Mouse (Mus musculus) embryonic facial prominence, embryonic 11.5 days (tissue): ENCODE results near the gene Pla2g2d. TPM values are rescaled to one million over a fixed set of nuclear protein-coding genes. Genes with fewer than 3 reads are reported as not detected.

Experiments
- ATAC-seq: fragments of 200-750 bp; cut with Nextera tagmentation; replicated peaks from 2 replicates; pipeline ENCODE4 v1.8.0; 2017; ENCODE audit warnings: low read depth; ENCODE audit not compliant: insufficient number of reproducible peaks, low FRiP score, low TSS enrichment
- DNase-seq: peaks from one replicate; pipeline ENCODE4 v3.0.0-alpha.2; 2015; ENCODE audit warnings: low spot score
- H3K27ac ChIP-seq: fragments of 300-500 bp; sonication (generic); replicated peaks from 2 replicates; pipeline ENCODE4 v1.5.1; 2014; ENCODE audit warnings: mild to moderate bottlenecking, low read depth, low read length, control low read depth
- H3K27me3 ChIP-seq: fragments of 300-500 bp; sonication (generic); 2 replicates; pipeline ENCODE4 v1.6.1; 2014; ENCODE audit warnings: mild to moderate bottlenecking, low read length, moderate library complexity, mixed read lengths; ENCODE audit not compliant: control insufficient read depth, insufficient read depth
- H3K36me3 ChIP-seq: fragments of 300-500 bp; sonication (generic); replicated peaks from 2 replicates; pipeline ENCODE4 v1.6.1; 2014; ENCODE audit warnings: low read depth, mild to moderate bottlenecking, low read length, moderate library complexity, mixed read lengths; ENCODE audit not compliant: control insufficient read depth, insufficient read depth
- H3K4me1 ChIP-seq: fragments of 300-500 bp; sonication (generic); 2 replicates; pipeline ENCODE4 v1.6.1; 2014; ENCODE audit warnings: low read length, mixed read lengths; ENCODE audit not compliant: control insufficient read depth, insufficient read depth
- H3K4me2 ChIP-seq: fragments of 300-500 bp; sonication (generic); 2 replicates; pipeline ENCODE4 v1.6.1; 2014; ENCODE audit warnings: low read depth, mild to moderate bottlenecking, control low read depth, low read length, moderate library complexity
- H3K4me3 ChIP-seq: fragments of 300-500 bp; sonication (generic); 2 replicates; pipeline ENCODE4 v1.5.1; 2014; ENCODE audit warnings: low read depth, low read length, control low read depth
- H3K9ac ChIP-seq: fragments of 300-500 bp; sonication (generic); replicated peaks from 2 replicates; pipeline ENCODE4 v1.6.1; 2014; ENCODE audit warnings: mild to moderate bottlenecking, control low read depth, low read length
- H3K9me3 ChIP-seq: fragments of 300-500 bp; sonication (generic); replicated peaks from 2 replicates; pipeline ENCODE4 v1.6.1; 2016; ENCODE audit warnings: mild to moderate bottlenecking, low read length, inconsistent platforms, mixed read lengths; ENCODE audit not compliant: control insufficient read depth
- WGBS: fragments of 180-500 bp; shearing (Covaris S2); extraction: QIAGEN DNeasy Blood & Tissue Kit; methylation state at CpG from one replicate; pipeline ENCODE4 v1.1.7; 2014; 5-methylcytosine and 5-hydroxymethylcytosine counted together
- polyA plus RNA-seq: library from polyadenylated mRNA; unstranded; fragments of >200 nt; fragmentation: Nextera tagmentation; extraction: Ambion mirVana; gene quantifications from 2 replicates; pipeline ENCODE4 v1.2.1, GENCODE M21; 2014

Gene Pla2g2d
- polyA plus RNA-seq, 1 experiment from 2014 or later, result 0.43 TPM

DNA sequence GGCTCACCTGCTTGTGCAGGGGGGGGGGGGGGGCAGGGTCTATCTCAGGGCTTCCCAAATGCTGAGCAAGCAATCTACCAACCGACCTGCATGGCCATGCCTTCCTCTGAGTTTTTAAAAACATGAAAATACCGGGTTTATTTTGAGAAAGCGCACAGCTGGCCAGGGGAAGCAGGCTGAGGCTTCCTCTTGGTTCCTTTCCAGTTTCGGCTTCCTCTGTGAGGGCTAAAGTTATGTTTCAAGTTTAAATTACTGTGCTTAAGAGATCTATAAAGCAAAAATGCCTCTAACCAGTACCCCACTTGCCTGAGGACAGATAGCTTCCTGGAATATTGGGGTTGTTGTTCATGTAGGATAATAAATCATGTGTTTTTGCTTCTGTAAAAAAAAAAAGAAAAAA, 10.6 kb downstream of the Pla2g2d start:
- Histone ChIP-seq H3K4me2 (no peak overlapping the region), H3K4me3 (no peak overlapping the region), H3K4me1 (no peaks in the 10 kb centered on the region), H3K9ac (no peak overlapping the region), H3K9me3 (no peaks in the 10 kb centered on the region), H3K27ac (no peak overlapping the region), H3K27me3 (no peaks in the 10 kb centered on the region), H3K36me3 (no peaks in the 10 kb centered on the region)
- DNase-seq (no peak), ATAC-seq (no peak)
- 75% methylated on average over 4 of the region's 4 CpGs for WGBS

DNA sequence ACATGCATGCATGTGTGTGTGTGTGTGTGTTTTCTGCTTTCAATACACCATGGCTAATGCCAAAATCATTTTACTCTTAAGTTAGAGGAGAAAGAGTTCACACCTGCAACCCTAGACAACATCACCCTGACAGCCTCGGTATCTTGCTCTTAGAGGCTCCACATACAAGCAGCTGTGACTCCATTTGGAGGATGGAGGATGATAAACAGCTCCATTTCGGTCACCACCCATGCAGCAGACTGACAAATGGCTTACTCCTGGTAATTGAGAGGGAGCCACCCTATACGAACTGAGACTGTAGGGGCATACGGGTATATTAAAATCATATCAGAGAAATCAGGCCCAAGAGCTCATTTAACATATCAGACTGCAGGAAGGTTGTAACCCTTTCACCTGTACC, 12.8 kb downstream of the Pla2g2d start:
- no peaks in the 10 kb centered on the region for H3K36me3 ChIP-seq
- no peaks in the 10 kb centered on the region for H3K27me3 ChIP-seq
- no peak overlapping the region for H3K4me3 ChIP-seq
- WGBS, result 80% methylated on average over 4 of the region's 4 CpGs
- no peak for ATAC-seq
- H3K27ac ChIP-seq, result no peak overlapping the region
- H3K4me1 ChIP-seq, result no peaks in the 10 kb centered on the region
- H3K4me2 ChIP-seq, result no peak overlapping the region
- H3K9ac ChIP-seq, result no peak overlapping the region
- no peak for DNase-seq
- H3K9me3 ChIP-seq, result no peaks in the 10 kb centered on the region

DNA sequence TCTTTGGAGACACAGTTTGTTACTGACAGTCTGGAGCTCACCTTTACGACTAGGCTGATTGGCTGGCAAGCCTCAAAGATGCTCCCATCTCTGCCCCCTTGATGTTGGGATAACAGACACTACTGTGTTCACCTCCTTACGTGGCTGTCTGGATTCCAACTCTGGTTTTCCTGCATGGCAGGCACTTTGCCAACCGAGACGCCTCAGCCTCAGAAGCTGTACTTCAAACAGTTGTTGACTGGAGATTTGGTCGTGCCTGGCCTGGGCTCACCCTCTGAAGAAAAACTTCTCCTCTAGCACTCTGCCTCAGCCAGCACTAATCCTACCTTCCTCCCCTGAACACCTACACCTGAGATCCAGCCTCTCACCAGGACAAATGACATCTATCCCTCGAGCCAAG, 15.9 kb downstream of the Pla2g2d start:
- 76% methylated on average over 6 of the region's 6 CpGs for WGBS
- Histone ChIP-seq H3K9me3 (no peaks in the 10 kb centered on the region), H3K27me3 (no peaks in the 10 kb centered on the region)

DNA sequence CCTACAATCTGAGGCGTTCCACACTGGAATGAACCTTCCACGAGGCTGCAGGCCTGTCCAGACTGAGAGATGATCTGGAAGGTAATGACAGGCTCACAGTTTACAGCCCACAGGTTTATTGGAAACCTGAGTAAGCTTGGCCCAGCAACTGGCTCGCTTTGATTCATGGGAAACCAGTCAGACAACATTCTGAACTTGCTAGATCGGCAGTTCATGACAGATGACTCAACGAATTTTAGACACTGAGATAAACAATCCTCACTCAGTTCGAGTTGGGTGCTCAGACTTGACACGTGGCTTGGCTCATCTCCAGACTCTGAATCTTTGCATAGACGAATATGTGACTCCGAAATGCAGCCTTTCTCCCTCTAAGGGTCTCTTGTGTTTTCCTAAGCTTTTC, 17.1 kb downstream of the Pla2g2d start:
- H3K36me3 ChIP-seq, result no peaks in the 10 kb centered on the region
- H3K4me3 ChIP-seq, result no peak overlapping the region
- ATAC-seq (no peak), DNase-seq (peak; percentile 56)
- no peak overlapping the region for H3K9ac ChIP-seq
- H3K4me1 ChIP-seq, result no peaks in the 10 kb centered on the region
- no peaks in the 10 kb centered on the region for H3K9me3 ChIP-seq
- WGBS, result 65% methylated on average over 9 of the region's 9 CpGs
- no peaks in the 10 kb centered on the region for H3K27me3 ChIP-seq
- H3K27ac ChIP-seq, result no peak overlapping the region
- no peak overlapping the region for H3K4me2 ChIP-seq

More for the DNA sequence above, 15.9 kb downstream of the Pla2g2d start:
- H3K4me1 ChIP-seq, result no peaks in the 10 kb centered on the region
- H3K27ac ChIP-seq, result no peak overlapping the region
- no peak overlapping the region for H3K4me2 ChIP-seq
- DNase-seq (no peak), ATAC-seq (no peak)
- no peaks in the 10 kb centered on the region for H3K36me3 ChIP-seq
- no peak overlapping the region for H3K4me3 ChIP-seq
- no peak overlapping the region for H3K9ac ChIP-seq

DNA sequence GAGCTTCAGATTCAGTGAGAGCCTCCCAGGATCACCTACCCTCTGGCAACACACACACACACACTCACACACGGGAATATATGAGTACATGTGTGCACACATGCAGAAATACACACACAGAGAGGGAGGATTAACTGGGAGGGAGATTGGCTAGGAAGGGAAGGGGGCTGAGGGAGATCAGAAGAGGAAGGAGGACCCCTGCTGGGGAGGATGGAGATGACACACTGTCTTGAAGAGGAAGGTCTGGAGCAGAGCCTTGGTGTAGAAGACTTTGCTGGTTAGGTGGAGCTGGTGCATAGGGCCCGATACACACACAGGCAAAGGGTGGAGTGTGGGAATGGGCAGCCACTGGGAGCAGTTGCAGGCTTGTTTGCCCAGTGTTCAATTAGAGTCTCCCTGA, 17.7 kb downstream of the Pla2g2d start:
- Histone ChIP-seq H3K4me2 (no peak overlapping the region), H3K9ac (no peak overlapping the region), H3K9me3 (no peaks in the 10 kb centered on the region), H3K27me3 (no peaks in the 10 kb centered on the region), H3K4me3 (no peak overlapping the region), H3K36me3 (no peaks in the 10 kb centered on the region), H3K27ac (no peak overlapping the region), H3K4me1 (no peaks in the 10 kb centered on the region)
- DNase-seq (peak; percentile 42), ATAC-seq (no peak)
- 67% methylated on average over 2 of the region's 2 CpGs for WGBS

DNA sequence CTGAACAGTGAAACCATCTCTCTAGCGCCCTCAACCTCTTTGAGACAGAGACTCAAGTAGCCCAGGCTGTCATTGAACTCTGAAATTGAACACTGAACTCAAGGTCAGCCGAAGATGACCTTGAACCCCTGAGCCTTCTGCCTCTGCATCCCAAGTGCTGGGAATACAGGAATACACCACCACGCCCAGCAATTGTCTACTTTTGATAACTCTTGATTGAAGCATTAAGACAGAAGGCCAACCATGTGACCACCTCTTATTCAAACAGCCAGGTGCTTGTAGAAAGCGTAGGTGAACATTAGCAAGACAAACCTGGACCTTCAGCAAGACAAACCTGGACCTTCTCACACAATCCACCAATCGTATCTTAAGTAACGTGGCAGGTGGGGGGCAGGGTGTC, 18.8 kb downstream of the Pla2g2d start:
- H3K4me1 ChIP-seq, result no peaks in the 10 kb centered on the region
- H3K4me2 ChIP-seq, result no peak overlapping the region
- WGBS, result 84% methylated on average over 6 of the region's 6 CpGs
- DNase-seq (no peak), ATAC-seq (no peak)
- H3K9me3 ChIP-seq, result no peaks in the 10 kb centered on the region
- H3K27ac ChIP-seq, result no peak overlapping the region
- H3K27me3 ChIP-seq, result no peaks in the 10 kb centered on the region
- H3K4me3 ChIP-seq, result no peak overlapping the region
- no peak overlapping the region for H3K9ac ChIP-seq
- no peaks in the 10 kb centered on the region for H3K36me3 ChIP-seq

DNA sequence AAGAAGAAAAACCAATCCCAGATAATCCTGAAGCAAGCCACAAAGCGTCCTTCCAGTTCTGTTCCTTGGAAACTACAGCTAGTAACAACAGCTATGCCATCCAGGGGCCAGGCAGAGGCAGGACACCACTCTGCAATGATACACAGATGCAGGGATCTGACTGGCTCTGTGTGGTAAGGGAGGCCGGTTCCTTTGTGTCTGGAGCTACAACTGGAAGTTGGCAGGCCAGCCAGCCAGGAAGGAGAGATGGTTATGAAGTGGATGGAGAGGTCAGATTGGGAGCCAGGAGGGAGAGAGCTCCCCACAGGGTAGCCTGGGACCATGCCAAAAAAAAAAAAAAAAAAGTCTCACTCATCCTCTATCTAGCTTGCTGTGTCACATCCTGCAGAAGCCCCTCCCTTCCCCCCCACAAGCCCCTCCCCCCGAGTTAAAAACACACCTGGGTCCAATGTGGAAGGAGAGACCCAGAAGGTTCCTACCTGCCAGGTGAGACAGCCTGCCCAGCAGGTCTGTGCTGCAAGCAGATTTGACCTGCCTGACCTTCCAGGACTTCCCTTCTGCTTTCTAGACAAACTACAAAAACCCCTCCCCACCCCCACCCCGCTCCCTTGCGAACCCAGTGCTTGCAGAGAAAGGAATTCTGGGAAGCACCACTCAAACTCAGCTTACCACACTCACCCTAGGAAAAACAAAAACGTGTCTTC, 21.1 kb downstream of the Pla2g2d start:
- no peaks in the 10 kb centered on the region for H3K9me3 ChIP-seq
- no peak overlapping the region for H3K27ac ChIP-seq
- no peak for DNase-seq
- no peak overlapping the region for H3K4me2 ChIP-seq
- ATAC-seq, result no peak
- H3K4me1 ChIP-seq, result no peaks in the 10 kb centered on the region
- no peak overlapping the region for H3K4me3 ChIP-seq
- WGBS, result 50% methylated on average over 6 of the region's 6 CpGs
- H3K27me3 ChIP-seq, result no peaks in the 10 kb centered on the region
- H3K9ac ChIP-seq, result no peak overlapping the region
- no peaks in the 10 kb centered on the region for H3K36me3 ChIP-seq

DNA sequence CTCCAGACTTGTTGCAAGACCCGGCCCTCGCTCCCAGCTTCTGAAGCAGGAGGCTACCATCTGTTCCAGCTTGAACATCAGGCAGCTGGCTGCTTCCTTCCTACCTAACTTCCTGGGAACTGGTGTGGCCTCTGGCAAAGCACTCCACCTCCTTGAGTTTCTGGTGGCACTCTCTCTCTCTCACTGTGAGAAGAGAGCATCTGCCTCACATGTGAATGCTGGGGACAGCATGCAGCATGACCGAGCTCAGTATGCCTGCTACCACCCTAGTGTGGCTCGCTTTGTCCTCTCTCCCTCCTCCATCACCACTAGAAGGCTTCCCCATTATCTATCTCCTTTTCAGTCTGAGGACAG, 21.7 kb downstream of the Pla2g2d start:
- no peaks in the 10 kb centered on the region for H3K36me3 ChIP-seq
- H3K27me3 ChIP-seq, result no peaks in the 10 kb centered on the region
- ATAC-seq (no peak), DNase-seq (no peak)
- H3K9me3 ChIP-seq, result no peaks in the 10 kb centered on the region
- 66% methylated on average over 4 of the region's 4 CpGs for WGBS
- H3K4me1 ChIP-seq, result no peaks in the 10 kb centered on the region
- H3K4me3 ChIP-seq, result no peak overlapping the region
- H3K4me2 ChIP-seq, result no peak overlapping the region
- no peak overlapping the region for H3K27ac ChIP-seq
- H3K9ac ChIP-seq, result no peak overlapping the region
